Mouse (Mus musculus) cerebellum, adult 2 months (tissue): ENCODE measurements around the gene Polr3gl.

ENCODE experiments used
- CTCF ChIP-seq: fragments of 200-500 bp; IDR thresholded peaks from 2 replicates; pipeline ENCODE4 v1.5.1; 2011; ENCODE audit warnings: low read depth, mild to moderate bottlenecking, control low read depth, low read length, moderate library complexity, borderline replicate concordance; ENCODE audit not compliant: insufficient read depth
- POLR2A ChIP-seq: fragments of 200-500 bp; IDR thresholded peaks from 2 replicates; pipeline ENCODE4 v1.6.1; 2011; ENCODE audit warnings: low read length, control low read depth, borderline replicate concordance; ENCODE audit not compliant: insufficient read depth

DNA sequence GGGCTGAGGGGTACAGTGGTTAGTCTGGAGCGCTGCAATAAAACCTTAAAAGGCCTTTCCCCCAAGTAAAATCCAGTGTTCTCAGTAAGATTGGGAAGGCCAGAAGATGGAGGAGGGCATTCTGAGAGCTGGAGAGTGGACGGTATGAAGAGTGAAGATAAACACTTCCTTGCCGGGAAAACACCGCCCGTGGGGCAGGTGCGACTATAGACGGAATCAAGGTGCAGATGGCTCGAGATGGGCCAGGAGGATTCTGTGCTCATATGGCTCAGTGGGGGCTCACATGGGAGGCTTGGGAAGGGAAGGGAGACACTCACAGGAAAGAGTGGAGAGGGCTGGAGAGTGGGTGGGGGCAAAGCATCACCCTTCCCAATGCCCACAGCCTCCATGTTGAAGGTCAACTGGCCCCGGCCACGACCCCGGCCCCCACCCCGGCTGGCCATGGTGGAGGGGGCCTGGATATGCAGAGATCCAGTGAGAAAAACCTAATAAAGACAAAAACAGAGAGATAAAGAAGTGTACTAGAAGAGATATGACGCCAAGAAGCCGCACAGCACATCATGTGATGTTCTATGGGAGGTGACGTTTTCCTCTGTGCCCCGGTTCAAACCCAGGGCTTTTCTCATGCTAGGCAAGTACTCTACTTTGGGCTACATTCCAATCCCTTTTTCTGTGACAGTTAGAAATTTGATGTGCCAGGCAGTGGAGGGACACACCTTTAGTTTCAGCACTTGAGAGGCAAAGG is 12.0 kb downstream of the Polr3gl start:
- TF ChIP-seq CTCF (no peak), POLR2A (no peak)
